Mouse (Mus musculus) liver, embryonic 14.5 days (tissue): ENCODE data around the gene Slc44a2.

Experiments used
- CTCF ChIP-seq: IDR thresholded peaks from 2 replicates; pipeline ENCODE4 v1.5.1; 2016; ENCODE audit warnings: antibody characterized with exemption, low read depth, control low read depth
- EP300 ChIP-seq: IDR thresholded peaks from 2 replicates; pipeline ENCODE4 v1.6.1; 2016; ENCODE audit warnings: antibody characterized with exemption, low read depth

DNA sequence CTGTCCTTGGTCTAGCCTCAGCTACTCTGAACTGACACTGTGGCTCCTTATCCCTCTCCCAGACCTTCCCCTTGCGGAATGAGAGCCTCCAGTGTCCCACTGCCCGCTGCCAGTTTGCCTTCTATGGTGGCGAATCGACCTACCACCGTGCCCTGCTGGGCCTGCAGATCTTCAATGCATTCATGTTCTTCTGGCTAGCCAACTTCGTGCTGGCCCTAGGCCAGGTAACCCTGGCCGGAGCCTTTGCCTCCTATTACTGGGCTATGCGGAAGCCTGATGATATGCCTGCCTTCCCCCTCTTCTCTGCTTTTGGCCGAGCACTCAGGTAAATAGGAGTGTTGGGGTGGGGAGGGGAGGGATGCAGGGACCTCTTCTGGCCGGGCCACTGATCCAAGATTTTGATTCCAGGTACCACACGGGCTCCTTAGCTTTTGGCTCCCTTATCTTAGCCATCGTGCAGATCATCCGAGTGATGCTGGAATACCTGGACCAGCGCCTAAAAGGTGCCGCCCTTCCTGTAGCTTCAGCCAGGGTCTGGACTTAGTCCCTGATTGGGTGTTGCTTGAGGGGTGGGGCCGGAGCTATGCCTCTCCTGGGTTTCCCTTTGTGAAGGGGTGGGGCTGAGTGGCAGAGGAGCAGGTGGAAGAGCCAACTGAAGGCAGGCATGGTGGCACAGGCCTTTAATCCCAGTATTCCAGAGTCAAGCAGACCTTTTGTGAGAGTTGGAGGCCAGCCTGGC lies 26.3 kb downstream of the Slc44a2 start:
- TF ChIP-seq CTCF (no peak), EP300 (no peak)
